Mouse (Mus musculus) ovary, postnatal 10 days (tissue): ENCODE measurements around the gene Chit1.

Experiments used
- DNase-seq: peaks from one replicate; pipeline ENCODE4 v3.0.0; 2022; ENCODE audit warnings: low spot score

The Chit1 gene

GRCm38 (mm10) chr1:134184089-134184488 is 73.0 kb downstream of the Chit1 start:
- DNase-seq, result no peak

GRCm38 (mm10) chr1:134188217-134188616 is 77.2 kb downstream of the Chit1 start:
- DNase-seq, result no peak

GRCm38 (mm10) chr1:134188989-134189729 is 78.1 kb downstream of the Chit1 start:
- DNase-seq, result no peak

- DNase-seq, result no peak
Observed at GRCm38 (mm10) chr1:134191192-134191591, 80.2 kb downstream of the Chit1 start.

- no peak for DNase-seq
Observed at GRCm38 (mm10) chr1:134192024-134192423, 81.0 kb downstream of the Chit1 start.

- no peak for DNase-seq
Observed at GRCm38 (mm10) chr1:134193126-134193525, 82.1 kb downstream of the Chit1 start, which contains the start of gene Mybph. TSS of gene Mybph (plus strand) at chr1:134193448.

GRCm38 (mm10) chr1:134193674-134194197 is 82.7 kb downstream of the Chit1 start:
- DNase-seq, result no peak

GRCm38 (mm10) chr1:134194298-134195022 is 83.4 kb downstream of the Chit1 start:
- DNase-seq, result no peak

GRCm38 (mm10) chr1:134195117-134195516 is 84.1 kb downstream of the Chit1 start:
- DNase-seq, result no peak

GRCm38 (mm10) chr1:134195571-134195970 is 84.5 kb downstream of the Chit1 start:
- no peak for DNase-seq

GRCm38 (mm10) chr1:134195979-134196378 is 84.9 kb downstream of the Chit1 start:
- DNase-seq, result no peak

- DNase-seq, result peak; percentile 44
Observed at GRCm38 (mm10) chr1:134196386-134196785, 85.3 kb downstream of the Chit1 start.

GRCm38 (mm10) chr1:134197325-134197982 is 86.4 kb downstream of the Chit1 start:
- no peak for DNase-seq

GRCm38 (mm10) chr1:134198197-134198995 is 87.4 kb downstream of the Chit1 start:
- no peak for DNase-seq

- DNase-seq, result no peak
Observed at GRCm38 (mm10) chr1:134200481-134200880, 89.4 kb downstream of the Chit1 start.
